Mouse (Mus musculus) splenic B cell, adult 2 months (primary cell): ENCODE data around the gene Aebp1.
A peak's percentile ranks its signal among the peaks of the same experiment; 100 is the strongest.

ENCODE experiments used
- DNase-seq: peaks from one replicate; pipeline ENCODE4 v3.0.0-alpha.2; 2011; ENCODE audit warnings: low read depth, low spot score
- H3K27me3 ChIP-seq: 2 replicates; pipeline ENCODE4 v1.6.1; 2012; ENCODE audit warnings: mild to moderate bottlenecking, low read length, moderate library complexity, mixed read lengths; ENCODE audit not compliant: control insufficient read depth, poor library complexity, insufficient read depth, severe bottlenecking
- H3K36me3 ChIP-seq: 2 replicates; pipeline ENCODE4 v1.6.1; 2012; ENCODE audit warnings: mild to moderate bottlenecking, low read length, moderate library complexity, mixed read lengths; ENCODE audit not compliant: control insufficient read depth, poor library complexity, insufficient read depth, severe bottlenecking

The Aebp1 gene

GRCm38 (mm10) chr11:5861678-5862393, at the start of gene Aebp1:
Gene Aebp1 (plus strand): TSS chr11:5861947.
- Histone ChIP-seq H3K36me3 (no peaks in the 10 kb centered on the region), H3K27me3 (no peaks in the 10 kb centered on the region)
- peak; percentile 23 for DNase-seq

- no peak for DNase-seq
- no peaks in the 10 kb centered on the region for H3K27me3 ChIP-seq
- H3K36me3 ChIP-seq = no peaks in the 10 kb centered on the region
Observed at GRCm38 (mm10) chr11:5813381-5813780, 48.4 kb upstream of the Aebp1 start.

DNA sequence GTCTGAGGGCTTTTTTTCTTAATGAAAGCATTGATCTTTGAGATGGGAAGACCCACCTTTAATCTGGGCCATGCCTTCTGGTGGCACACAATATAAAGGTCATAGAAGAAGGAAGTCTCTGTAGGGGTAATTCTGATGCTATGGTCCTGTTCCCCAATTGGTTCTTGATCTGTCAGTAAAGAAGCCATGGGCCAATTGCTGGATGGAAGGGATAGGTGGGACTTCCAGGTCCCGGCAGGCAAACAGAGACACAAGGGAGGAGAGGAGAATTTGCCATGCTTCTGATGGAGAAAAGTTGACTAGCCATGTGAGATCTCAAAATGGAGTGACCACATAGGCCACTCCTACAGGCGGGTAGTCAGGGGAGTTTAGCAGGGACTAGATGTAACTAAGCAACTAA, 42.5 kb upstream of the Aebp1 start:
- Histone ChIP-seq H3K36me3 (no peaks in the 10 kb centered on the region), H3K27me3 (no peaks in the 10 kb centered on the region)
- DNase-seq = no peak

- no peak for DNase-seq
- peaks cover 5% of the 10 kb centered on the region for H3K36me3 ChIP-seq
- no peaks in the 10 kb centered on the region for H3K27me3 ChIP-seq
Observed at GRCm38 (mm10) chr11:5825432-5825831, 36.3 kb upstream of the Aebp1 start.

DNA sequence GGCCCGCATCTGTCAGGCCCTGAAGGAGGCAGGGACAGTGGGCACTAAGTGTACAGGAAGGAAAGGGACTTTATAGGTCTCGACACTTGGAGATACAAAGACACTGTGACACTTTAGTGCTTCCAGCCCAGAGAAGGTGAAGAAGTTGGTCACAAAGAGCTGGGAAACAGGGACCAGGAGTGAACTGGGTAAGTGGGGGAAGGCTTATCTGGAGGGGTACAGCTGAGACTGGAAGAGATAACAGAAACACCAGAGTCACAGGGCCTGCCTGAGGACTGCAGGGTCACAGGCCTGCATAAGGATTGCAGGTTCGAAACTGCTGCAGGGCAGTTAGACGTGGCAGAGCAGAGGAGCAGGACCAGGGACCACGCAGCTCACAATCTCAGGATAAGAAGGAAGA, 33.8 kb upstream of the Aebp1 start:
- Histone ChIP-seq H3K27me3 (no peaks in the 10 kb centered on the region), H3K36me3 (peaks cover 7% of the 10 kb centered on the region)
- no peak for DNase-seq

GRCm38 (mm10) chr11:5828509-5829191, 33.1 kb upstream of the Aebp1 start:
- Histone ChIP-seq H3K36me3 (peaks cover 7% of the 10 kb centered on the region), H3K27me3 (no peaks in the 10 kb centered on the region)
- DNase-seq = no peak

- no peaks in the 10 kb centered on the region for H3K27me3 ChIP-seq
- no peak for DNase-seq
- H3K36me3 ChIP-seq = peaks cover 7% of the 10 kb centered on the region
Observed at GRCm38 (mm10) chr11:5829327-5829726, 32.4 kb upstream of the Aebp1 start.

DNA sequence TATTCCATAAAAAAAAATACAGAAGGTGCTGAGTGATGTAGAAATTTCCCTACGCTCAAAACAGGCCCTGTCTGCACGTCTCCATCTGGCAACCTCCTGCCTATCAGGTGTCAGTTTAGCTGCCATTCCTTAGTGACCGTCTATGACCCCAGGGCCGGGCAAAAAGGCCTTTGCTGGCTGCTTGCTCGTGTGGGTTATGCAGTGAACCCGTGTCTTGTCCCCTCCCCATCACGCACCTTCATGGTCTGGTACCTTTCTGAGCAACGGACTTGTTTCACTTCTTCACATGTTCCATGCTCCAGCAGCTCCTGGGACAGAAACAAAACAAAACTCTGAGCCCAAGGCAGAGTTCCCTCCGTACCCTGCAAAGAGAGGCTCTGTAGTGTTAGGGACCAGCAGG, 27.2 kb upstream of the Aebp1 start:
- no peaks in the 10 kb centered on the region for H3K27me3 ChIP-seq
- H3K36me3 ChIP-seq = peaks cover 3% of the 10 kb centered on the region; the same call in 1 of the 2 replicates
- peak; percentile 68 for DNase-seq

GRCm38 (mm10) chr11:5835057-5835456, 26.7 kb upstream of the Aebp1 start:
- peaks cover 3% of the 10 kb centered on the region; the same call in 1 of the 2 replicates for H3K36me3 ChIP-seq
- peak; percentile 38 for DNase-seq
- H3K27me3 ChIP-seq = no peaks in the 10 kb centered on the region

GRCm38 (mm10) chr11:5836126-5836525, 25.6 kb upstream of the Aebp1 start:
- DNase-seq = peak; percentile 47
- H3K27me3 ChIP-seq = no peaks in the 10 kb centered on the region
- H3K36me3 ChIP-seq = peaks cover 3% of the 10 kb centered on the region; the same call in 1 of the 2 replicates

DNA sequence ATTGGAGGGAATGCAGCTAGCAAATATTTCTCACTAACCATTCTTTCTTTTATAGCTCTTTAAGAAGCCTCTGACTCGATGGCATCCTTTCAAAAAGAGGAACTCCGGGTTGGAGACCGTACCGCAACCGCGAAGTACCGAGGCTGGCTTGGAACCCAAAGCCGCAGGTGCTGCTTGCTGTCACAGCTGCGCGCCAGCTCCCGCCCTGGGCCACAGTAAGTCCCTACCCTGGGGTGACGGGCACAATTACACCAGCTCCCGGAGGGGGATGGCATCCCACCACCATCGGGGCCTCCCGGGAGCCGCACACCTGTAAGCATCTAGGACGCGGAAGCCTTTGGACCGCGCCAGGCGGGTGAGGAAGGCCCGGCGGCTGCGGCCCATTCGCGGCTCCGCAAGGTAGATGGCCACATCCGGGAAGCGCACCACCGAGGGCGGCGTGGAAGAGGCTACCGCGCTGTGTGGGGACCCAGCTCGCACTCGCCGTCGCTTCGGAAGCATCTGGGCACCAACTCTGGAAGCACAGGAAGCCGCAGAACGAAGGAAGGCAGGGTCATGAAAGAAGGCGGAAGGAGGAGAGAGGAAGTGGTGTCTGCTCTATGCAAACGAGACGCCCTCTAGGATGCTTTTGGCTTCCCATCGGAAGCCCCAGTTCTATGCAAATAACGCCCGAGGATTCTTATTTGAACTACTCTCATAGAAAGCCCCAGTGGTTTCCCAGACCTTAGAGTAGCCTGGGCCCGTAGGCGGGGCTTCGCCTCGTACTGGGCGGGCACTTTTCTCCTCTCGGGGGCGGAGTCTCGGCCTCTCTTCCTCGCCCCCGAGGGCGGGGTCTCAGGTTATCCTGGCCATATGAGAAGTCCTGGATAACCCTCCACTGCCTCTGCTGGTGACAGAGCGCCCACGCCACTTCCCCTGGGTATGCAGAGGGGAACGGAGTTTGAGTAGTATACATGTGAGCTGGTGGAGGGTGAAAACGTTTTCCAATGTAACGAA, 24.2 kb upstream of the Aebp1 start, which contains the start of gene Polm:
Gene Polm, minus strand, starts transcription at position 766 of the 996 bp plus-strand sequence.
- DNase-seq = peak; percentile 91
- Histone ChIP-seq H3K36me3 (no peaks in the 10 kb centered on the region), H3K27me3 (no peaks in the 10 kb centered on the region)

DNA sequence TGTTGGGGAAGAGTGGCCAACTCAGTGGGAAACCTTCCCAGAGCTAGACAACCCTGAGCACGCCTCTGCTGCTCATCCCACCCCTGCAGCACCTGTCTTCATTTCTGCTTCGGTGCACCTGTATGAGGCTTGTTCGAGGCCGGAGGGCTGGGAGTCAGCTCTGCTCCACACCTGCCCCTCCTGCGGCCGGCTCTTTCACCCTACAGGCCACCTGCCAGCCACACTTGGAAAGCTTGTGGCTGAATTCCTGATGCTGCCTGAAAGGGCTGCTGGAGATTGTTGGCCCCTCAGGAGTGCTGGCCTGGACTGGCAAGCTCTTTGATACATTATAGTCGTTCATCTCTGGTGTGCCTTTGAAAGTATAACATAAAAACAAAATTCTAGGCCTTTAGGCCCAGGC, 21.4 kb upstream of the Aebp1 start:
- DNase-seq = no peak
- Histone ChIP-seq H3K27me3 (no peaks in the 10 kb centered on the region), H3K36me3 (no peaks in the 10 kb centered on the region)

- no peaks in the 10 kb centered on the region for H3K27me3 ChIP-seq
Observed at GRCm38 (mm10) chr11:5841751-5842150, 20.0 kb upstream of the Aebp1 start.

DNA sequence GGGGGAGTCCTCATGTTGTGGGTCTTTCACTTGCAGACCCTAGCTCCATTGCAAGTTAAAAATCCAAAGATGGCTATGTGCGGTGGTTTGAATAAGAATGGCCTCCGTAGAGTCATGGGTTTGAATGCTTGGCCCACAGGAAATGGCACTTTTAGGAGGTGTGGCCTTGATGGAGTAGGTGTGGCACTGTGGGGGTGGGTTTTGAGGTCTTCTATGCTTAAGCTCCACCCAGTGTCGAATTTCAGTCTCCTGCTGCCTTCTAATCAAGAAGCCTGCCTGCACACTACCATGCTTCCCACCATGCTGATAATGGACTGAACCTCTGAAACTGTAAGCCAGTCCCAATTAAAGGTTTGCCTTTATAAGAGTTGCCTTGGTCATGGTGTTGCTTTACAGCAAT, 18.6 kb upstream of the Aebp1 start:
- Histone ChIP-seq H3K27me3 (no peaks in the 10 kb centered on the region), H3K36me3 (no peaks in the 10 kb centered on the region)
- no peak for DNase-seq

More at GRCm38 (mm10) chr11:5841751-5842150, 20.0 kb upstream of the Aebp1 start:
- DNase-seq = no peak
- no peaks in the 10 kb centered on the region for H3K36me3 ChIP-seq
